Mouse (Mus musculus): ENCODE results near the gene Spint4. TPM values are rescaled to one million over a fixed set of nuclear protein-coding genes. Genes with fewer than 3 reads are reported as not detected.

The Spint4 gene
- polyA plus RNA-seq, 1 experiment from 2014 or later, result not detected

GRCm38 (mm10) chr2:164739876-164740275, 41.6 kb downstream of the Spint4 start:
- ATAC-seq (no peak), DNase-seq (ENCODE audit: low spot score) (no peak)
- no peak overlapping the region for H3K4me2 ChIP-seq (replicated peaks; ENCODE audit: low read depth, low read length)
- H3K4me1 ChIP-seq (ENCODE audit: insufficient read depth, low read depth, low read length), result no peaks in the 10 kb centered on the region
- WGBS, result 50% methylated on average over 7 of the region's 7 CpGs
- H3K27ac ChIP-seq (ENCODE audit: low read length), result no peak overlapping the region
- H3K27me3 ChIP-seq (replicated peaks; ENCODE audit: insufficient read depth, low read length), result no peaks in the 10 kb centered on the region
- no peaks in the 10 kb centered on the region for H3K9me3 ChIP-seq (ENCODE audit: low read length)
- TF ChIP-seq EP300 (IDR thresholded peaks at IDR 0.05), result no peak
- no peak for TF ChIP-seq CTCF (IDR thresholded peaks at IDR 0.05)
- no peaks in the 10 kb centered on the region for H3K36me3 ChIP-seq (ENCODE audit: insufficient read depth, low read length)
- no peak overlapping the region for H3K9ac ChIP-seq (replicated peaks; ENCODE audit: low read depth)
- no peak overlapping the region for H3K4me3 ChIP-seq (ENCODE audit: low read depth, low read length)

DNA sequence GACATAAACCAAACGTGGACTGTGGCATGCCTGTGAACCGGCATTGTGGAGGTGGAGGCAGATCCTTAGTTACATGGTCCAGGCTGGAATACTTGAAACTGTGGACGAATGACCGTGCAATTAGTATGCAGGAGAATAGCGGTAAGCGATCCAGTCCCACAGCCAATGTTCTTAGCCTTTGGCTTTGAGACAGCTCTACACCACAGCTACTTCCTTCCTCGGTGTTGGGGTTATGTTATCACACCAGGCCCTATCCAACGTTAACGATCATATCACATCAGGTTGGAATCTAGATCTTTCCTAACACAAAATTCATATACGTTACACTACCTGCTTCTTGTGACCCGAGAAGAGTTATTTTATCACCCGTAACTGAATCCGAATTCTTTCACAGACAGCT, 46.7 kb downstream of the Spint4 start:
- DNase-seq (ENCODE audit: low spot score), result no peak
- Histone ChIP-seq H3K4me3 (ENCODE audit: low read depth, low read length) (peak overlapping the region; percentile 93; the same call in 1 of the 2 replicates), H3K9me3 (ENCODE audit: low read length) (no peaks in the 10 kb centered on the region), H3K27ac (ENCODE audit: low read length) (no peak overlapping the region), H3K27me3 (replicated peaks; ENCODE audit: insufficient read depth, low read length) (no peaks in the 10 kb centered on the region), H3K4me1 (ENCODE audit: insufficient read depth, low read depth, low read length) (peaks cover 11% of the 10 kb centered on the region), H3K4me2 (replicated peaks; ENCODE audit: low read depth, low read length) (peak overlapping the region; percentile 69), H3K36me3 (ENCODE audit: insufficient read depth, low read length) (peaks cover 3% of the 10 kb centered on the region; the same call in 1 of the 2 replicates), H3K9ac (replicated peaks; ENCODE audit: low read depth) (peak overlapping the region; percentile 97)
- ATAC-seq, result no peak
- TF ChIP-seq CTCF (IDR thresholded peaks at IDR 0.05) (no peak), EP300 (IDR thresholded peaks at IDR 0.05) (no peak)
- 62% methylated on average over 13 of the region's 13 CpGs for WGBS

GRCm38 (mm10) chr2:164745843-164746479, 47.7 kb downstream of the Spint4 start, which contains the start of the genes Wfdc3 and Dnttip1:
Gene Wfdc3 (minus strand): TSS chr2:164745931.
Gene Dnttip1 (plus strand): TSS chr2:164745983.
- peak within 1 kb of the TSS; percentile 97 for H3K9ac ChIP-seq (replicated peaks; ENCODE audit: low read depth)
- peak within 1 kb of the TSS; percentile 69 for H3K4me2 ChIP-seq (replicated peaks; ENCODE audit: low read depth, low read length)
- H3K4me3 ChIP-seq (ENCODE audit: low read depth, low read length), result peak within 1 kb of the TSS; percentile 93
- H3K27ac ChIP-seq (ENCODE audit: low read length), result peak within 1 kb of the TSS; percentile 84
- peak; percentile 95 for ATAC-seq
- DNase-seq (ENCODE audit: low spot score), result peak; percentile 94
- peaks cover 11% of the 10 kb centered on the region for H3K4me1 ChIP-seq (ENCODE audit: insufficient read depth, low read depth, low read length)
- no peaks in the 10 kb centered on the region for H3K27me3 ChIP-seq (replicated peaks; ENCODE audit: insufficient read depth, low read length)
- H3K36me3 ChIP-seq (ENCODE audit: insufficient read depth, low read length), result peaks cover 3% of the 10 kb centered on the region; the same call in 1 of the 2 replicates
- no peaks in the 10 kb centered on the region for H3K9me3 ChIP-seq (ENCODE audit: low read length)
- WGBS, result 2% methylated on average over 64 of the region's 70 CpGs
- no peak for TF ChIP-seq EP300 (IDR thresholded peaks at IDR 0.05)
- no peak for TF ChIP-seq CTCF (IDR thresholded peaks at IDR 0.05)

DNA sequence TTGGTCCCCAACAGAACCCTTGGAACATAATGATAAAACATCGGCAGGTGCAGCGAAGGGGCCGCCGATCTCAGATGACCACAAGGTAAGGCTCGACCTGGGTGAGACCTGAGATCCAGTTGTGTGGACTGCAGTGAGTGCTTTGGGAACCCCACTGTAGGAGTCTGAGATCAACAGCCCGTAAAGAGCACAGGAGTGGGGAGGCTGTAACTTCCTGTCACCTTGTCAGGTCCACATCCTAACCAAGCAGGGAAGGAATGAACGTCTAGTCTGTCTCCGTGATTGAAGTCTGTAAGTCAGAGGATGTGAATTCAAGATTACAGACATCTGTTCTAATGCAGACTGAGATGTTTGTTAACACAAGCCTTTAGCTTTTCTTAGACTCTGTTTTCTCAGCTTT, 48.4 kb downstream of the Spint4 start:
- peak overlapping the region; percentile 97 for H3K9ac ChIP-seq (replicated peaks; ENCODE audit: low read depth)
- H3K36me3 ChIP-seq (ENCODE audit: insufficient read depth, low read length), result peaks cover 3% of the 10 kb centered on the region; the same call in 1 of the 2 replicates
- H3K4me3 ChIP-seq (ENCODE audit: low read depth, low read length), result peak overlapping the region; percentile 93
- no peaks in the 10 kb centered on the region for H3K27me3 ChIP-seq (replicated peaks; ENCODE audit: insufficient read depth, low read length)
- ATAC-seq (no peak), DNase-seq (ENCODE audit: low spot score) (no peak)
- H3K4me1 ChIP-seq (ENCODE audit: insufficient read depth, low read depth, low read length), result peaks cover 11% of the 10 kb centered on the region
- TF ChIP-seq CTCF (IDR thresholded peaks at IDR 0.05), result no peak
- TF ChIP-seq EP300 (IDR thresholded peaks at IDR 0.05), result no peak
- H3K27ac ChIP-seq (ENCODE audit: low read length), result peak overlapping the region; percentile 84; the same call in 1 of the 2 replicates
- peak overlapping the region; percentile 69 for H3K4me2 ChIP-seq (replicated peaks; ENCODE audit: low read depth, low read length)
- H3K9me3 ChIP-seq (ENCODE audit: low read length), result no peaks in the 10 kb centered on the region
- 39% methylated on average over 8 of the region's 8 CpGs for WGBS

DNA sequence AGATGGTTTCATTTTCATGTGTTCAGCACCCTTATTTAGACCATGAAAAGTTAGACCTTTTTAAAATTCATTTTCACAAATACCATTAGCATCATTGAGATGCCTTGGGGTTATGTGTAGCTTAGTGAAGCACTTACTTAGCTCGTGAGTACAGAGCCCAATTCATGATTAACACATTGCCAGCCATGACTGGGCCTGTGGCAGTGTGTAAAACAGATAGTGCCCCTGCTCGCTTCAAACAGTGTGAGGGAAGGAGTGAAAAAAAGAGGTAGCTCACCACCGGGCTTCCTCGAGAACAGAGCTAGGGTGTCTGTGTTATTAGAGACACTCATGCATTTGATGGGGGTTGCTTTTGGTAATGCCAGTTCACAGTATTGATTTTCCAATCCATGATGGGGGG, 49.9 kb downstream of the Spint4 start:
- TF ChIP-seq EP300 (IDR thresholded peaks at IDR 0.05) (no peak), CTCF (IDR thresholded peaks at IDR 0.05) (no peak)
- Histone ChIP-seq H3K4me2 (replicated peaks; ENCODE audit: low read depth, low read length) (no peak overlapping the region), H3K4me1 (ENCODE audit: insufficient read depth, low read depth, low read length) (peaks cover 11% of the 10 kb centered on the region), H3K27ac (ENCODE audit: low read length) (no peak overlapping the region), H3K9me3 (ENCODE audit: low read length) (no peaks in the 10 kb centered on the region), H3K9ac (replicated peaks; ENCODE audit: low read depth) (no peak overlapping the region), H3K36me3 (ENCODE audit: insufficient read depth, low read length) (peaks cover 7% of the 10 kb centered on the region), H3K4me3 (ENCODE audit: low read depth, low read length) (no peak overlapping the region), H3K27me3 (replicated peaks; ENCODE audit: insufficient read depth, low read length) (no peaks in the 10 kb centered on the region)
- no peak for DNase-seq (ENCODE audit: low spot score)
- WGBS, result 82% methylated on average over 4 of the region's 4 CpGs
- no peak for ATAC-seq

DNA sequence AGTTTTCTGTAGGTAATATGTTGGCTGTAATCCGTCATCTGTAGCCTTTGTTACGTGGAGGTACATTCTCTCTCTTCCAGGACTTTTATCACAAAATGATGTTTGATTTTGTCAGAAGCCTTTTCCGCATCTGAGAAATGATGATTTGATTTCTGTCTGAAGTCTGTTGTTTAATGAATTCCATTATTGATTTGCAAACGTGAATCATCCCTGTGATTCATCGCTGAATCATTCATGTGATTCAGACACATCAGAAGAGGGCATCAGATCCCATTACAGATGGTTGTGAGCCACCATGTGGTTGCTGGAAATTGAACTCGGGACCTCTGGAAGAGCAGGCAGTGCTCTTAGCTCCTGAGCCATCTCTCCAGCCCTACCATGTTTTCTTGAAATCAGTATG, 50.7 kb downstream of the Spint4 start:
- H3K4me1 ChIP-seq (ENCODE audit: insufficient read depth, low read depth, low read length), result peaks cover 11% of the 10 kb centered on the region
- DNase-seq (ENCODE audit: low spot score) (no peak), ATAC-seq (no peak)
- H3K9ac ChIP-seq (replicated peaks; ENCODE audit: low read depth), result no peak overlapping the region
- H3K27me3 ChIP-seq (replicated peaks; ENCODE audit: insufficient read depth, low read length), result no peaks in the 10 kb centered on the region
- H3K9me3 ChIP-seq (ENCODE audit: low read length), result no peaks in the 10 kb centered on the region
- H3K4me3 ChIP-seq (ENCODE audit: low read depth, low read length), result no peak overlapping the region
- no peak overlapping the region for H3K27ac ChIP-seq (ENCODE audit: low read length)
- TF ChIP-seq EP300 (IDR thresholded peaks at IDR 0.05) (no peak), CTCF (IDR thresholded peaks at IDR 0.05) (no peak)
- H3K36me3 ChIP-seq (ENCODE audit: insufficient read depth, low read length), result peaks cover 7% of the 10 kb centered on the region
- H3K4me2 ChIP-seq (replicated peaks; ENCODE audit: low read depth, low read length), result no peak overlapping the region
- 90% methylated on average over 6 of the region's 6 CpGs for WGBS

Other genes starting within 250 kb of the Spint4 start
- 63.5 and 66.2 TPM in 2 replicates for gene Sys1, start 241.5 kb upstream of the Spint4 start, polyA plus RNA-seq (2015; fragmentation: Nextera tagmentation; extraction: Ambion mirVana)
- gene Gm20458, start 237.5 kb upstream of the Spint4 start, polyA plus RNA-seq (2015; fragmentation: Nextera tagmentation; extraction: Ambion mirVana), result 23.5 and 32.9 TPM in 2 replicates
- not detected in 2 replicates for gene Trp53tg5, start 224.8 kb upstream of the Spint4 start, polyA plus RNA-seq (2015; fragmentation: Nextera tagmentation; extraction: Ambion mirVana)
- gene Dbndd2, start 212.4 kb upstream of the Spint4 start, polyA plus RNA-seq (2015; fragmentation: Nextera tagmentation; extraction: Ambion mirVana), result 39.9 and 44.6 TPM in 2 replicates
- gene Pigt, start 201.0 kb upstream of the Spint4 start, polyA plus RNA-seq (2015; fragmentation: Nextera tagmentation; extraction: Ambion mirVana), result 45.5 and 54.8 TPM in 2 replicates
- 1,345 and 1,354 TPM in 2 replicates for gene Wfdc2, start 136.1 kb upstream of the Spint4 start, polyA plus RNA-seq (2015; fragmentation: Nextera tagmentation; extraction: Ambion mirVana)
- not detected in 2 replicates for gene Spint3, start 125.0 kb upstream of the Spint4 start, polyA plus RNA-seq (2015; fragmentation: Nextera tagmentation; extraction: Ambion mirVana)
- gene Wfdc6a, start 113.1 kb upstream of the Spint4 start, polyA plus RNA-seq (2015; fragmentation: Nextera tagmentation; extraction: Ambion mirVana), result 0.93 and 1.0 TPM in 2 replicates
- not detected in 2 replicates for gene Eppin, start 104.9 kb upstream of the Spint4 start, polyA plus RNA-seq (2015; fragmentation: Nextera tagmentation; extraction: Ambion mirVana)
- 0.90 and 1.3 TPM in 2 replicates for gene Wfdc6b, start 85.0 kb upstream of the Spint4 start, polyA plus RNA-seq (2015; fragmentation: Nextera tagmentation; extraction: Ambion mirVana)
- 0.36 and 0.43 TPM in 2 replicates for gene Wfdc8, start 84.9 kb upstream of the Spint4 start, polyA plus RNA-seq (2015; fragmentation: Nextera tagmentation; extraction: Ambion mirVana)
- not detected in 2 replicates for gene Wfdc16, start 59.7 kb upstream of the Spint4 start, polyA plus RNA-seq (2015; fragmentation: Nextera tagmentation; extraction: Ambion mirVana)
- 0.57 and 0.88 TPM in 2 replicates for gene Wfdc10, start 42.5 kb upstream of the Spint4 start, polyA plus RNA-seq (2015; fragmentation: Nextera tagmentation; extraction: Ambion mirVana)
- not detected in 2 replicates for gene Wfdc9, start 41.9 kb upstream of the Spint4 start, polyA plus RNA-seq (2015; fragmentation: Nextera tagmentation; extraction: Ambion mirVana)
- gene Wfdc11, start 24.4 kb upstream of the Spint4 start, polyA plus RNA-seq (2015; fragmentation: Nextera tagmentation; extraction: Ambion mirVana), result not detected in 2 replicates
- 1.3 and 1.9 TPM in 2 replicates for gene Wfdc13, start 13.4 kb upstream of the Spint4 start, polyA plus RNA-seq (2015; fragmentation: Nextera tagmentation; extraction: Ambion mirVana)
- not detected in 2 replicates for gene Spint5, start 16.8 kb downstream of the Spint4 start, polyA plus RNA-seq (2015; fragmentation: Nextera tagmentation; extraction: Ambion mirVana)
- gene Wfdc3, start 47.4 kb downstream of the Spint4 start, polyA plus RNA-seq (2015; fragmentation: Nextera tagmentation; extraction: Ambion mirVana), result 6.4 and 6.6 TPM in 2 replicates
- 47.1 and 47.2 TPM in 2 replicates for gene Dnttip1, start 47.5 kb downstream of the Spint4 start, polyA plus RNA-seq (2015; fragmentation: Nextera tagmentation; extraction: Ambion mirVana)
- 21.1 and 33.3 TPM in 2 replicates for gene Ube2c, start 71.4 kb downstream of the Spint4 start, polyA plus RNA-seq (2015; fragmentation: Nextera tagmentation; extraction: Ambion mirVana)
- 0.47 and 1.2 TPM in 2 replicates for gene Tnnc2, start 81.5 kb downstream of the Spint4 start, polyA plus RNA-seq (2015; fragmentation: Nextera tagmentation; extraction: Ambion mirVana)
- 27.4 and 28.6 TPM in 2 replicates for gene Snx21, start 87.3 kb downstream of the Spint4 start, polyA plus RNA-seq (2015; fragmentation: Nextera tagmentation; extraction: Ambion mirVana)
- gene Acot8, start 106.4 kb downstream of the Spint4 start, polyA plus RNA-seq (2015; fragmentation: Nextera tagmentation; extraction: Ambion mirVana), result 17.8 and 18.9 TPM in 2 replicates
- 4.3 and 5.3 TPM in 2 replicates for gene Zswim3, start 106.6 kb downstream of the Spint4 start, polyA plus RNA-seq (2015; fragmentation: Nextera tagmentation; extraction: Ambion mirVana)
- 7.7 and 8.1 TPM in 2 replicates for gene Zswim1, start 124.2 kb downstream of the Spint4 start, polyA plus RNA-seq (2015; fragmentation: Nextera tagmentation; extraction: Ambion mirVana)
- not detected in 2 replicates for gene Spata25, start 130.0 kb downstream of the Spint4 start, polyA plus RNA-seq (2015; fragmentation: Nextera tagmentation; extraction: Ambion mirVana)
- 146 and 147 TPM in 2 replicates for gene Ctsa, start 134.4 kb downstream of the Spint4 start, polyA plus RNA-seq (2015; fragmentation: Nextera tagmentation; extraction: Ambion mirVana)
- 5.4 and 6.5 TPM in 2 replicates for gene Neurl2, start 135.0 kb downstream of the Spint4 start, polyA plus RNA-seq (2015; fragmentation: Nextera tagmentation; extraction: Ambion mirVana)
- 286 and 314 TPM in 2 replicates for gene Pltp, start 159.2 kb downstream of the Spint4 start, polyA plus RNA-seq (2015; fragmentation: Nextera tagmentation; extraction: Ambion mirVana)
- gene Pcif1, start 180.8 kb downstream of the Spint4 start, polyA plus RNA-seq (2015; fragmentation: Nextera tagmentation; extraction: Ambion mirVana), result 60.9 and 71.3 TPM in 2 replicates
- 5.0 and 5.2 TPM in 2 replicates for gene Zfp335, start 213.3 kb downstream of the Spint4 start, polyA plus RNA-seq (2015; fragmentation: Nextera tagmentation; extraction: Ambion mirVana)
- 4.5 and 5.6 TPM in 2 replicates for gene Mmp9, start 242.3 kb downstream of the Spint4 start, polyA plus RNA-seq (2015; fragmentation: Nextera tagmentation; extraction: Ambion mirVana)

All from lung, postnatal 0 days (tissue).